Mouse (Mus musculus) cerebral cortex, adult 2 months (tissue): ENCODE measurements around the gene Nectin4.

Source experiments
- WGBS: fragments of 180-500 bp; shearing (Covaris S2); methylation state at CpG from one replicate; pipeline ENCODE4 v1.1.7; 2018; 5-methylcytosine and 5-hydroxymethylcytosine counted together

Nectin4 gene

DNA sequence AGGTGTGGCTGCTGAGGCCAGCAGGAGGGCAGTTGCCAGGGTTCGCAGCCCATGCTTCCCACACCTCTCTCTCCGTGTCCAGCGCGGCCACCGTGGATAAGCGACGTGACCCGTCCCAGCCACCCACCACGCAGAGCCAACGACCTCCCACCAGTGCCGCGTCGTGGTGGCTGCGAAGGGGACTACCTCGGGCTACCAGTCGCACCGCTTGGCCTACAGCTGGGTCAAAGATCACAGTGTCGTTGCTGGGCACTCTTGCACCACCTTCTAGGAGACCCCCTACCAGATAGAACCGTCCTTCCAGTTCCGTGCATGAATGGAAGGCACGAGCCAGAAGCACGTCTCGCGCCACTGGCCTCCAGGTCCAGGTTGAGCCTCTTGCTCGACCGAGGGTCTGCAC lies 9.6 kb upstream of the Nectin4 start:
- 10% methylated on average over 26 of the region's 26 CpGs for WGBS

DNA sequence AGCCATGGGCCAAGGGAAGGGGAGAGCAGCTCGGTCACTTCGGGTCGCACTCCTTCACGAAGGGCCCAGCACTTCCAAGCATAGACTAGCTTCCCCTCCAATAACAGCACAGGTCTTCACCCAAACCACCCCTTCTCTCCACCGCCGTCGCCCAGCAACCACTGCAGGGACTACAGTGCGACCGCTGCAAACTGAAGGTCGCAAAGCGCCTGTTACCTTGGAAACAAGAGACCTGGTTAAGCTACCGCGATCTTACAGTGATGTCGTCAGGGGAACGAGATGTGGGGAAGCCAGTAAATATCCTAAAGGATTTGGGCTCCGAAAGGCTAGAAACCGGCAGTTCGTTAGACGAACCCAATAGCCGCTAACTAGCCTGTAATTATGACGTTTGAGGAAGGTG lies 9.2 kb upstream of the Nectin4 start, which contains the start of gene Klhdc9:
Gene Klhdc9 (minus strand): TSS at position 143 of the 400 bp plus-strand sequence.
- WGBS, result 4% methylated on average over 21 of the region's 21 CpGs

DNA sequence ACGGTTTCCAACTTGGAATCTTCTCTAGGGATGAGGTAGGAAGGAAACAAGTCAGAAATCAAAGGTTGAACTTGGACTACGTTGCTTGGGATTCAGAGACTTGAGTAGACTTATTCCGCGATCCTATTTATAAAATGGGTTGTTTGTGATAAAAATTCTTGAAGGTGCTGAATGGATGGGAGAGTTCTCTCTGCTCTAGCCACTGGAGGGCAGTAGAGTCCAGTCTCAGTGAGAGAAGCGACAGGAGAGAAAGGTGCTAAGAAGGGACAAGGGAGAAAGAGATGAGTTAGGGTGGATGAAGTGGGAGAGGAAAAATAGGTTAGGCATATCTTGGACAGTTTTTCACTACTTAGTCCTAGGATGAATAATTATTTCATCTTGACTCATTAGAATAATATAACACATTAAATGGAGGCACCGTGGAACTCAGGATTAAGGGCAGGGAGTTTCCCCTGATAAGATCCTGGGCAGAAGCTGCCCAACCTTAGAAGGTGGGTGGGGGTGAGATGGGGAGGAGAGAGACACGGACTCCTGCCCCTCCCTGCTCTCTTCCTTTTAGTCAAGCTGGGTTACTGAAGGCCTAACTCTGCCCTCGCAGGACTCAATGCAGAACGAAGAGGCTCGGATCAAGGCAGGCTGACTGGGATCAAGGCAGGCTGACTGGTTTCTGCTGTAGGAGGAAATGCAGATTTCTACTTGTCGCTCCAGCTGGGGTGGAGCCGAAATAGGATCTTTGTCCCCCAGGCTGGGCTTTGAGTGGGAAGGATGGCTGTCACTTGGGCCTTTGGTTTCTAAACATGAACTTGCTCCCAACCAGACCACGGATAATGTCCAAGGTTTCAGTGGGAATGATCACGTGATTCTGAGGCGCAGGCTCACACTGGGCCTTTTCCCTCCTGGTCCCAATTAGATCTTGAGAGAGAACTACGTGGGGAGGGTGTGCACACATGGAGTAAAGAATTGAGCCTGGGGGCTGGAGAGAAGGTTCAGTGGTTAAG lies 8.5 kb upstream of the Nectin4 start:
- 24% methylated on average over 16 of the region's 16 CpGs for WGBS

DNA sequence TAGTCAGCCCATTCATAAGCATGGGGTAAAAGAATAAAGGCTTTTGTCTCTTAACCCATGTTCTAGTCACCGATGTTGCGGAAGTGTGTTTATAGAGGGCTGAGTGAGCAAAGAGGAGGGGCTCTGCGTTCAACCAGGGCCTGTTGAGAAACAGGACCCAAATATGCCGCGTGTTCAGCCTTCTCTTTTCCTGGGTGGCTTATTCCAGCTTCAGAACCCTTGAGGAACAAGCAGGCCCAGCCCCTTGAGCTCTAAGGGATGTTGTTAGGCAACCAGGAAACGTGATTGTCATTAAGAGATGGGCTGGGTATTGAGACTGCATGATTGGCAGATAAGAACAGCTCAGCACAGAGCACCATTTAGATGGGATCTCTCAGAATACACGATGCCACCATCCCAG lies 4.0 kb upstream of the Nectin4 start:
- WGBS, result 64% methylated on average over 7 of the region's 7 CpGs

DNA sequence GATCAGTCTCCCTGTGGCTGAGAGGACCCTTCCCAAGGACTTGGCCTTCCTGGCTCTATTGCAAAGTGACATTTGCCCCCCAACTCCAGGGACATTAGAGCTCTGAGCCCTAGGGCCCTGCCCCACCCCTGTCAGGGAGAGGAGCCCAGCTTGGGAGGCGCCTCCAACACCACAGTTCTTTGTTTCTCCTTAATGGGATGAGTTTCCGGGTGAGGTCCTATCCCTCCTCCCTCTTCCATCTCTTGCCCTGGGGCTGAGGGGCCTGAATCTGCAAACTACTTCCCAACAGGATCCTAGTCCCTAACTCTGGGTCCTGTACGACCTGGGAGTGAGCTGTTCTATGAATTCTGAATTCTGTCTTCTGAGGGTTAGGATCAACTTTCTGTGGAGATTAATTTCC lies 3.0 kb downstream of the Nectin4 start:
- 82% methylated on average over 3 of the region's 3 CpGs for WGBS

DNA sequence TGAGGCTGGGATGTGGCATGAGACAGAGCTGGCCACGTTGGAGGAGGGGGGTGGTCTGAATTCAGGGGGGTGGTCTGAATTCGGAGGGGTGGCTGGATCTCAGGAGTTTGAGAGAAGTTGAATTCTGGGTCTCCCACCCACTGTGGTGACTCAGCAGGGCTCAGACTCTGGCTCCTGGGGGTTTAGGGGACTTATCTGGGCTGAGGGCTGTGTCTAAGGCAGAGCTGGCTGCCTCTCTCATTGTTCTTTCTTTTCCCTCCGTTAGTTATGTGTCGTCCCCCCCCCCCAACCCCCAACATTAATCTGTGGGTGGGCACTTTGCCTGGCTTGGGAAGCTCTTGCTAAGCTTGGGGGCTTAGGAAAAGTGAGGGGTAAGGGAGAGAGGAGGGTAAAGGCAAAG lies 4.0 kb downstream of the Nectin4 start:
- 10% methylated on average over 4 of the region's 4 CpGs for WGBS

DNA sequence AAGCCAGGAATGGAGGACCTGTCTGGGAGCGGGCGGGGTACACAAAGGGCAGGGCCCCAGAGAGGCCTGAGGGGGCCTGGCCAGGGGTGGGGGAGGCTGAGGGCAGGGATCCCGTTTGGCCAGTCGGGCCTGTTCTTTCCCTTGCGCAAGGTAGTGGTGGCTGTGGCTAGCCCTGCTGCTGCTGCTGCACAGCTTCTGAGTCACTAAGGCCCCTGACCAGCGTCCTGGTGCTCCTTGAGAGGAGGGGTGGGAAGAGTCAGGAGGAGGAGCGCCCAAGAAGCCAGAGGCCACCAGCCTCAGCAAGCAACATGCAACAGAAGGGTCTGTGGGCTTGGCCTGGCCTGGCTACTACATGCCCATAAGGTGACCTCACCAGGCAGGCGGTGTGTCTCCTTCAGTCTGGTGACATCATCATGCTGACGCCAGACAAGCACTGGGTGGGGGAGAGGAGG lies 5.8 kb downstream of the Nectin4 start:
- WGBS, result 59% methylated on average over 9 of the region's 9 CpGs

DNA sequence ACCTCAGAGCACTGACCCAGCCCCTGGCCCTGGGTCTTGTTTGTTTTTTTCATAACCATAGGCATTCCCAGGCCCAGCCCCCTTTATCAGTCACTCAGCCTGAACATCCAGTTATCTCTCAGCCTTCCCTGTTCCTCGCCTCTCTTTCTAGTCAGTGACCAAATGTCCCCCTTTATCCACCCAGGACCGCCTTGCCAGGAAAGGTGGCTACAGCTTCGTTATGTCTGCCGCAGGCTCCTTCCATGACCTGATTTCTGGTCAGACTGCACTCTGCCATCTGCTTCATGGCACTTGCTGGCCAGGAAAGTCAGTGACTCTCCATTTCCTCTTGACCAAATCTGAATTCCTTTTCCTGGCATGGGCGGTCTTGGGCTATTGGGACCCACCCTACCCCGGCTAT lies 8.4 kb downstream of the Nectin4 start:
- WGBS, result 86% methylated on average over 6 of the region's 6 CpGs

DNA sequence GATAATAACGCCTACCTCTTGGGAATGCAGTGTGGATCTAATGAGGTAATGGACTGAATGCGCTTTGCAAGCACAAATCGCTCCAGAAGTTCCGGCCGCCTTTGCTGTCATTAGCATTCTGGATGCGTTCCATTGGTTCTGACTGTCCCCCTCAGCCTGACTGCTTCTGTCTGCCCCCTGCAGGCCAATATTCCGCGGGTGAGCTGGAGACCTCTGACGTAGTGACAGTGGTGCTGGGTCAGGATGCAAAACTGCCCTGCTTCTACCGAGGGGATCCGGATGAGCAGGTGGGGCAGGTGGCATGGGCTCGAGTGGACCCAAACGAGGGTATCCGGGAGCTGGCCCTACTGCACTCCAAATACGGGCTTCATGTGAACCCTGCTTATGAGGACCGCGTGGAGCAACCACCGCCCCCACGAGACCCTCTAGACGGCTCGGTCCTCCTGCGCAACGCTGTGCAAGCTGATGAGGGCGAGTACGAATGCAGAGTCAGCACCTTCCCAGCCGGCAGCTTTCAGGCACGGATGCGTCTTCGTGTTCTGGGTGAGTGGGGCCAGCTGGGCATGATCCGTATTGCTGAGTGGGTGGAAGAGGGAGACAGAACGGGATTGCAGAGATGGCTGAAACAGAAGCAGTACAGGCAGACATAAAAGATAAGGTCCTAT lies 10.2 kb downstream of the Nectin4 start:
- WGBS, result 1% methylated on average over 31 of the region's 31 CpGs

DNA sequence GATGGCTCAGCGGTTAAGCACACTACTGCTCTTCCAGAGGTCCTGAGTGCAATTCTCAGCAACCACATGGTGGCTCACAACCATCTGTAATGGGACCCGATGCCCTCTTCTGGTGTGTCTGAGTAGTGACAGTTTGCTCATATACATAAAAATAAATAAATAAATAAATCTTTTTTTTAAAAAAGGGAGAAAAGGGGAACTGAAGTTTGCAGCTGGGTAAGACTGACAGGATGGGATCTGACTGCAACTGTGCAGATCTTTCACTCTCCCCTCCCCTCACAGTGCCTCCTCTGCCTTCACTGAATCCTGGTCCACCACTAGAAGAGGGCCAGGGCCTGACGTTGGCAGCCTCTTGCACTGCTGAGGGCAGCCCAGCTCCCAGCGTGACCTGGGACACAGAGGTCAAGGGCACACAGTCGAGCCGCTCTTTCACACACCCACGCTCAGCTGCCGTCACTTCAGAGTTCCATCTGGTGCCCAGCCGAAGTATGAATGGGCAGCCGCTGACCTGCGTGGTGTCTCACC lies 12.3 kb downstream of the Nectin4 start:
- WGBS, result 86% methylated on average over 11 of the region's 11 CpGs

DNA sequence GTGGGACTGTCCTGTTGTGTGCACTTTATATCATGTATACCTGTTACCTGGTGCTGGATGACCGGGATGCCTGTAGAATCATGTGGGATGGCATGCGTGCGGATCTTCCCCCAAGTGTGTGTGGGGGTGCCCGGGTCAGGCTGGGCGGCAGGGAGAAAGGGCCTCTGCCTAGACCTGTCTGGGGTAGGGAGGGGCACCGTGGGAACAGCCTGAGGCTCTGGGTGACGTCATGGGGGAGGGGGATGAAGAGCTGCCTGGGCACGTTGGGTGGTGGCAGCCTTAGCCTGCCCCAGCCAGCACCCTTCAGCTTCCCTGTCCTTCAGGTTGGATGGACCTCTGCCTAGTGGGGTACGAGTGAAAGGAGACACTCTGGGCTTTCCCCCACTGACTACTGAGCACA lies 14.5 kb downstream of the Nectin4 start:
- WGBS, result 64% methylated on average over 9 of the region's 9 CpGs

DNA sequence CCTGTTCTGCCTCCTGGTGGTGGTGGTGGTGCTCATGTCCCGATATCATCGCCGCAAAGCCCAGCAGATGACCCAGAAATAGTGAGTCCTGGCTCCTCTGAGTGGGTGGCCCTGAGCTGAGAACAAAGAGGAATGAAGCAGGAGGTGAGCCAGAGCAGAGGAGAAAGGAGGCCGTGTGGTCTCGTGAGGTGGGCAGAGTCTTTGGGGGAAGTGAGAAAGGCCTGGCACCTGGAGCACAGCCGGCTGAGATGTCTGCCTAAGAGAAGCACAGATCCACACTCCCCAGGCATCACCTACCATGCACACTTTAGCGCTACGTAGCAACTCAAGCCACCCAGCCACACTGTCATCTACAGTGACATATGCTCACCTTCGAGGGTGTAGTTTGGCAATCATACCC lies 15.3 kb downstream of the Nectin4 start:
- 60% methylated on average over 9 of the region's 9 CpGs for WGBS

DNA sequence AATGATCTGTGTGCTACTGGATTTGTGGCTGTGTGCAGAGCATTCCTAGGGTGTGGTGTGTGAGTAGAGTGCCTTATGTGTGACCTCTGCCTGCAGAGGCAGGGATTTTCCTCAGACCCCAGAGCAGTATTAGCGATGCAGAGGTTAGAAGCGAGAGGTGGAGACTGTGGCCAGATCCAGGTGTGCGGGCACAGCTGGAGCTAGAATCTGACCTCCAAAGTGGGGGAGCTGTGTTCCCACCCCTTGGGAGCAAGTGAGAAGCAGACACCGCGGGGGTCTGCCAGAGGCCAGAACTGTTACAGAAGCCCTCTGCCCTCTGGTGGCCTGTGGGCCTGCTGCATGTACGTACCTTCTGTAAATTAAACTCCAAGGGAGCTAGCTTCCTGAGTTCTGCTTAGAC lies 17.2 kb downstream of the Nectin4 start:
- 59% methylated on average over 6 of the region's 6 CpGs for WGBS

DNA sequence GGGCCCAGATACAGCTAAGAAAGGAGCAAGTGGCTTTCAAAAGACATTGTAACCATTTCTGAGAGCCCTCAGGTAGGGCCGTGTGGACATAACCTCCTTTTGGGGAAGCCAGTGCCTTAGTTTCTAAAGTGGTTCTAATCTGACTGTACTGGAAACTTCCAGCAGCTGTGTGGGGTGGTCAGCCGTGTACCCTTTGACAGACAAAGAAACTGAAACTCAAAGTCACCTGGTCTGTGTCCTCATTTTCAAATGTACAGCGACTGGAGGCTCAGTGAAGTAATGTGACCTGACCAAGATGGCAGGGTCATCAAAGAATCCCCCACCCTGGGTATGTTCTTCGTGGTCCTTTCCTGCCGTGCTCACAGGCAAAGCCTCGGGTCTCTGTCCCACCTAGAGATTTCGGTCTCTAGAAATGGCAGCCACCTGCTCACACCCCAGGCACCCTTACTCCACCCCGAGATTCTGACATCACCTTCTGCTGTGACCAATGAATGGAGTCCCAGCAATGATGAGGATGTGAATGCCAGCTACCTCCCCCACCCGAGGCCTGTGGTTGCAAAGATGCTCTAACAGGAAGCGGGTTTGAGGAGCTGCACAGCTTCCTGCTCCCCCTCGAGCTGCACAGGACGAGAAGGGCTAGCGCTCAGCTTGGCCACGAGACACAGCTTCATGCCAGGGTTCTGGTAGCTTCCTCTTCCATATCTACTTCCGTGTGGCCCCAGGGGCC lies 18.6 kb downstream of the Nectin4 start, which contains the start of gene Arhgap30:
Gene Arhgap30 (plus strand): TSS at position 579 of the 727 bp plus-strand sequence.
- 79% methylated on average over 15 of the region's 15 CpGs for WGBS

DNA sequence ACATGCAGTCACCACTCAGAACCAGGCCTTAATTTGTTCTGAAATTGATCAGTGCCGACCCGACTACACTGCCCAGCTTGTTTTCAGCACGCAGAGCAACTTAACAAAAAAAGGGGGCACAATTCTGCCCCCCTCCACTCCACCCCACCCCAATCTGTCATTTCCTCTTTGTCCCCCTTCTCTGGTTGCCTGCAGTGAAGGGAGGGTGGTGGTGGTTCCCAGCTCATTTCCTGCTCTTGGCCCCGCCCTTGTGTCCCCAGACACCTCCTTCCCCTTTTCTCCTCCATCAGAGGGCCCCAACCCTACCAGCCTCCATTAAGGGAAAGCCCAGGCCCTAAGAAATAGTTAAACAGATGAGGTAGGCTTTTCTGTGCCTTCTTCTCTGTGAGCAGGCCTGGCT lies 20.2 kb downstream of the Nectin4 start:
- 86% methylated on average over 4 of the region's 4 CpGs for WGBS

DNA sequence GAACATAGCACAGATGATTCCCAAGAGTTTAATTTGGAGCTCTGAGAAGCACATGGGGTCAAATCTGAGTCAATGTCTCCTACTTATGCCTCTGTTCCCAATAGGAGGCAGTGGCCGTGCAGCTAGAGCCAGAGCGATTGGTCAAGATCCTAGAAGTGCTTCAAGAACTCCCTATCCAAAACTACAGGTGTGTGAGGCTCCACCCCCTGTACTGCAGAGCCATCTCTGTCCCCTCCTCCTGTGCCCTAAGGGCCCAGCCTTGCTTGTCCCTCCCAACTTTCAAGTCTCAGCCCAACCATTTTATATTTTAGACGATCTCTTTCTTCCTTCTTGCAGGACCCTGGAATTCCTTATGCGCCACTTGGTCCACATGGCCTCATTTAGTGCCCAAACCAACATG lies 31.9 kb downstream of the Nectin4 start:
- 86% methylated on average over 4 of the region's 4 CpGs for WGBS

DNA sequence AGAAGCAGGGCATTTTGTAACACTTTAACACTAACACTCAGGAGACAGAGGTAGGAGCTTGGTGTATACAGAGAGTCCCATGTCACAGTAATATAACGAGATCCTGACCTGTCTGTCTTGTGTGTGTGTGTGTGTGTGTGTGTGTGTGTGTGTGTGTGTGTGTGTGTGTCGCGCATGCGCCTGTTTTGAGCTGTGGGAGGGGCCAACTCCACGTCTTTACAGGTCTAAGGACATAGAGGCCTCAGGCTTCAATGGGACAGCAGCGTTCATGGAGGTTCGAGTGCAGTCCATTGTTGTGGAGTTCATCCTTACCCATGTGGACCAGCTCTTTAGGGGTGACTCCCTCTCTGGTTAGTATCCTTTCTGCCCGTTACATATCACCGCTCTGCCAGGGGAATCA lies 33.1 kb downstream of the Nectin4 start:
- WGBS, result 84% methylated on average over 9 of the region's 9 CpGs

DNA sequence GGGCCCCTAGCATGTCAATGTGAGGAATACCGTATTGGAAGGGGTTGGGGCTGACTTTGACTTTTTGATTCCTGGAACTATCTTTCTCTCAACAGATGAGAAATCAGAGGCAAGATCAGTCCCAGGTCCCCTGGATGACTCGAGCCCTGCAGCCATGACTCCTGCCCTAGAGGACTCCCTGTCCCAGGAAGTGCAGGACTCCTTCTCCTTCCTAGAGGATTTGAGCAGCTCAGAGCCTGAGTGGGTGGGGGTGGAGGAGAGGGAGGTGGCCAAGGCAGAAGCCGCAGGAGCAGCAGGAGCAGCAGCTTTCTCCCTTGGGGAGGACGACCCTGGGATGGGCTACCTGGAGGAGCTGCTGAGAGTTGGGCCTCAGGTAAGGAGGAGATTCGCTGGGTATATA lies 37.4 kb downstream of the Nectin4 start:
- 79% methylated on average over 5 of the region's 5 CpGs for WGBS

DNA sequence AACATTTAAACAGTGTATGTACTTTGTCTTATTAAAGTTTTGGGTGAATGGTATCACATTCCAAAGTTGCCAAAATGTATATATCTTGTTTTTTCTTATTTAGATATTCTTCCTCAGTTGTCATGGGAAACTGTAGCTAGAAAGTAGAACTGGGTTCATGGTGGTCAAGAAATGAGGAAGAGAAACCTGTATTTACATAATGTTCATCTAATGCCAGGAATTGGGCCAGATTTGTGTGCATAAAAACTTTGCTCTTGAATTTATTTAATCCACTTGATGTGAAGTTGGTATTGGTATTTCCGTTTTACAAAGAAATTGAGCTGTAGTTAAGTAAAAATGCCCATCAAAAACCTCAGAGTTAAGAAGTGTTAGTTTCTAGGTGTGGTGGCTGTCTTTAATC lies 40.3 kb downstream of the Nectin4 start:
- 93% methylated on average over 1 of the region's 1 CpGs for WGBS

DNA sequence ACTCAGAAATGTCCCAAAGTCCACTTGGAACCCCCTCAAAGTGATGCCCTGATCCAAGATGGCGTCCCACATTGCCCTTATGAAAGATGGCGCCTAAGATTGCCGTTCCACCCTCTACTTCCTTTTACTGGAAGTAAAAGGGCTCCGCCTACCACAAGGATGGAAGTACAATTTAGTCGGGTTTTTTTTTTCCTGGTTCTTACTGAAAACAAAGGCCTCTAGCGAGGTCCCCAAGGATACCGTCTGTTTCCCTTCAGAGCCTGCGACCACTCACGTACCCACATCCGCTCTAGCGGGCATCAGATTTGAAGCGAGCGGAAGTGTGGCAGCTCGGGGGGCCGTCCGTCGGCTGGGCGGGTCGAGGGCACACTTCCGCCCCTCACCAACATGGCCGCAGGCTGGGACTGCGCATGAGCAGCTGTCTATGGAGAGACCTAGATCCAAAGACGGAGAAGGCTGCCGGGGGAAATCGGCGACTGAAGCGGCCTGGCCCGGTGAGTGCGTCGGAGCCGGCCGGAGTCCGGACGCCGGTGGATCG lies 41.1 kb downstream of the Nectin4 start, which contains the start of gene Usf1:
Gene Usf1 (plus strand): TSS at position 367 of the 538 bp plus-strand sequence.
- WGBS, result under 1% methylated on average over 36 of the region's 36 CpGs

DNA sequence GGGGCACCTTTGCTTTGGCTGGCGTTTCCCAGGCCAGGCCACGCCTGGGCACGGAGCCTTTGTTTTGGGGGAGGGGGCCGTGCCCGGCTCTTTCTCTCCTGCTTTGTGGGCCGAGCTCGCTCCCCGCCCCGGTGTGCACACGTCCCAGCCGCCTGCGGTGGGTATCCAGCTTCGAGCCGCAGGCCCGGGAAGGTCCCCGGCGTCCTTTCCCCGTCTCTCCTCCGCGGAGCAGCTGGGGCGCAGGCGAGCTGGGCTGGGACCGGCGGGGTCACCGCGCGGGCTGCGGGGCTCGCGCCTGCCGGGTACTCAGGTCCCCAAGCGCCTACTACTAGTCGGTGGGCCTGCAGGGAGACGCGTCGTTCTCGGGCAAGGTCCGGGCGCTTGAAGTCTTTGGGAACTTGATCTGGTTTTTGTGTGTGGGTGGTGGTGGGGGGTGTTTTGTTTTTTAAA lies 41.6 kb downstream of the Nectin4 start:
- under 1% methylated on average over 37 of the region's 39 CpGs for WGBS
